Mouse (Mus musculus) forebrain, embryonic 13.5 days (tissue): ENCODE data around the gene Vamp2. TPM values are rescaled to one million over a fixed set of nuclear protein-coding genes. Genes with fewer than 3 reads are reported as not detected.

Experiments used
- ATAC-seq: fragments of 200-750 bp; cut with Nextera tagmentation; 2 replicates; pipeline ENCODE4 v1.8.0; 2017
- H3K27ac ChIP-seq: fragments of 300-500 bp; sonication (generic); 2 replicates; pipeline ENCODE4 v1.5.1; 2015; ENCODE audit warnings: inconsistent platforms, mild to moderate bottlenecking, moderate library complexity
- H3K27me3 ChIP-seq: fragments of 300-500 bp; sonication (generic); 2 replicates; pipeline ENCODE4 v1.6.1; 2015; ENCODE audit warnings: mild to moderate bottlenecking, inconsistent platforms
- H3K36me3 ChIP-seq: fragments of 300-500 bp; sonication (generic); 2 replicates; pipeline ENCODE4 v1.6.1; 2015; ENCODE audit warnings: mild to moderate bottlenecking, inconsistent platforms; ENCODE audit not compliant: poor library complexity, severe bottlenecking
- H3K4me1 ChIP-seq: fragments of 300-500 bp; sonication (generic); 2 replicates; pipeline ENCODE4 v1.6.1; 2015; ENCODE audit warnings: inconsistent platforms
- H3K4me2 ChIP-seq: fragments of 300-500 bp; sonication (generic); 2 replicates; pipeline ENCODE4 v1.6.1; 2015; ENCODE audit warnings: inconsistent platforms, mild to moderate bottlenecking, moderate library complexity
- H3K4me3 ChIP-seq: fragments of 300-500 bp; sonication (generic); 2 replicates; pipeline ENCODE4 v1.5.1; 2015; ENCODE audit warnings: mild to moderate bottlenecking, inconsistent platforms
- H3K9ac ChIP-seq: fragments of 300-500 bp; sonication (generic); 2 replicates; pipeline ENCODE4 v1.6.1; 2015; ENCODE audit warnings: mild to moderate bottlenecking, inconsistent platforms
- H3K9me3 ChIP-seq: fragments of 300-500 bp; sonication (generic); replicated peaks from 2 replicates; pipeline ENCODE4 v1.6.1; 2016; ENCODE audit warnings: inconsistent platforms
- WGBS: fragments of 180-500 bp; shearing (Covaris S2); methylation state at CpG from one replicate; pipeline ENCODE4 v1.1.7; 2015; 5-methylcytosine and 5-hydroxymethylcytosine counted together
- polyA plus RNA-seq: library from polyadenylated mRNA; unstranded; fragments of >200 nt; fragmentation: Nextera tagmentation; extraction: Ambion mirVana; gene quantifications from 2 replicates; pipeline ENCODE4 v1.2.1, GENCODE M21; 2015

The Vamp2 gene
- polyA plus RNA-seq, 1 experiment from 2014 or later = 110 TPM

- H3K4me2 ChIP-seq = peak overlapping the region; percentile 71
- peak overlapping the region; percentile 75 for H3K4me3 ChIP-seq
- no peaks in the 10 kb centered on the region for H3K9me3 ChIP-seq
- peak overlapping the region; percentile 65 for H3K27ac ChIP-seq
- WGBS = under 1% methylated on average over 31 of the region's 31 CpGs
- H3K27me3 ChIP-seq = peaks cover 24% of the 10 kb centered on the region
- H3K4me1 ChIP-seq = peaks cover 47% of the 10 kb centered on the region
- H3K36me3 ChIP-seq = no peaks in the 10 kb centered on the region
- H3K9ac ChIP-seq = peak overlapping the region; percentile 66
- peak; percentile 73 for ATAC-seq
Measured at GRCm38 (mm10) chr11:69123693-69124497, 35.6 kb downstream of the Vamp2 start.

- peaks cover 24% of the 10 kb centered on the region for H3K27me3 ChIP-seq
- peak; percentile 61 for ATAC-seq
- no peaks in the 10 kb centered on the region for H3K9me3 ChIP-seq
- H3K36me3 ChIP-seq = no peaks in the 10 kb centered on the region
- WGBS = 0% methylated on average over 3 of the region's 3 CpGs
- peak overlapping the region; percentile 71; the same call in 1 of the 2 replicates for H3K4me2 ChIP-seq
- no peak overlapping the region for H3K27ac ChIP-seq
- H3K4me1 ChIP-seq = peaks cover 41% of the 10 kb centered on the region
- no peak overlapping the region for H3K9ac ChIP-seq
- peak overlapping the region; percentile 75; the same call in 1 of the 2 replicates for H3K4me3 ChIP-seq
Measured at GRCm38 (mm10) chr11:69124498-69124847, 36.2 kb downstream of the Vamp2 start.

- Histone ChIP-seq H3K4me2 (peak overlapping the region; percentile 74), H3K4me3 (peak overlapping the region; percentile 65), H3K9ac (peak overlapping the region; percentile 65), H3K4me1 (peaks cover 33% of the 10 kb centered on the region), H3K36me3 (no peaks in the 10 kb centered on the region), H3K9me3 (no peaks in the 10 kb centered on the region), H3K27ac (no peak overlapping the region), H3K27me3 (peaks cover 25% of the 10 kb centered on the region)
- WGBS = under 1% methylated on average over 24 of the region's 24 CpGs
- peak; percentile 44 for ATAC-seq
Measured at GRCm38 (mm10) chr11:69125041-69125851, 37.0 kb downstream of the Vamp2 start.

GRCm38 (mm10) chr11:69125852-69125918 is 37.4 kb downstream of the Vamp2 start, which contains the start of gene Aloxe3:
TSS of gene Aloxe3 (plus strand) at chr11:69125896.
- Histone ChIP-seq H3K27me3 (peaks cover 20% of the 10 kb centered on the region), H3K36me3 (no peaks in the 10 kb centered on the region), H3K4me3 (peak within 1 kb of the TSS; percentile 65), H3K9me3 (no peaks in the 10 kb centered on the region), H3K9ac (peak within 1 kb of the TSS; percentile 65), H3K4me2 (peak within 1 kb of the TSS; percentile 74), H3K27ac (no peak within 1 kb of the TSS), H3K4me1 (peaks cover 30% of the 10 kb centered on the region)
- 3% methylated on average over 3 of the region's 3 CpGs for WGBS
- no peak for ATAC-seq

- Histone ChIP-seq H3K4me2 (peak overlapping the region; percentile 74), H3K9ac (peak overlapping the region; percentile 65), H3K4me3 (peak overlapping the region; percentile 65), H3K9me3 (no peaks in the 10 kb centered on the region), H3K27me3 (peaks cover 16% of the 10 kb centered on the region), H3K27ac (no peak overlapping the region), H3K4me1 (peaks cover 25% of the 10 kb centered on the region), H3K36me3 (no peaks in the 10 kb centered on the region)
- no peak for ATAC-seq
- WGBS = 8% methylated on average over 20 of the region's 20 CpGs
Measured at GRCm38 (mm10) chr11:69125919-69126705, 37.8 kb downstream of the Vamp2 start.

- WGBS = 53% methylated on average over 2 of the region's 2 CpGs
- H3K4me3 ChIP-seq = peak overlapping the region; percentile 65
- H3K9me3 ChIP-seq = no peaks in the 10 kb centered on the region
- H3K27me3 ChIP-seq = peaks cover 16% of the 10 kb centered on the region
- no peak for ATAC-seq
- H3K4me2 ChIP-seq = peak overlapping the region; percentile 74
- no peak overlapping the region for H3K27ac ChIP-seq
- peaks cover 19% of the 10 kb centered on the region for H3K4me1 ChIP-seq
- H3K9ac ChIP-seq = 0 out of 2 replicates have a peak overlapping the region, but pooled peaks have one; percentile 65
- H3K36me3 ChIP-seq = no peaks in the 10 kb centered on the region
Measured at GRCm38 (mm10) chr11:69126706-69127095, 38.4 kb downstream of the Vamp2 start.

- ATAC-seq = no peak
- Histone ChIP-seq H3K9ac (no peak overlapping the region), H3K9me3 (no peaks in the 10 kb centered on the region), H3K4me2 (no peak overlapping the region), H3K27me3 (peaks cover 16% of the 10 kb centered on the region), H3K4me1 (peaks cover 14% of the 10 kb centered on the region), H3K36me3 (no peaks in the 10 kb centered on the region), H3K27ac (no peak overlapping the region), H3K4me3 (no peak overlapping the region)
- WGBS = 78% methylated on average over 8 of the region's 8 CpGs
Measured at GRCm38 (mm10) chr11:69128426-69129122, 40.3 kb downstream of the Vamp2 start.

- H3K9ac ChIP-seq = peak overlapping the region; percentile 61
Measured at GRCm38 (mm10) chr11:69133566-69133922, 45.3 kb downstream of the Vamp2 start.

GRCm38 (mm10) chr11:69133923-69134621 is 45.8 kb downstream of the Vamp2 start:
- Histone ChIP-seq H3K36me3 (no peaks in the 10 kb centered on the region), H3K9me3 (no peaks in the 10 kb centered on the region), H3K27me3 (peaks cover 3% of the 10 kb centered on the region), H3K4me1 (peaks cover 14% of the 10 kb centered on the region; the same call in 1 of the 2 replicates), H3K4me2 (peak overlapping the region; percentile 73), H3K9ac (peak overlapping the region; percentile 61), H3K27ac (no peak overlapping the region), H3K4me3 (peak overlapping the region; percentile 47)
- ATAC-seq = peak; percentile 71
- 2% methylated on average over 34 of the region's 34 CpGs for WGBS

More at GRCm38 (mm10) chr11:69133566-69133922, 45.3 kb downstream of the Vamp2 start:
- Histone ChIP-seq H3K4me1 (peaks cover 14% of the 10 kb centered on the region; the same call in 1 of the 2 replicates), H3K27me3 (peaks cover 3% of the 10 kb centered on the region), H3K4me2 (peak overlapping the region; percentile 73), H3K4me3 (peak overlapping the region; percentile 47), H3K36me3 (no peaks in the 10 kb centered on the region), H3K9me3 (no peaks in the 10 kb centered on the region), H3K27ac (no peak overlapping the region)
- 23% methylated on average over 5 of the region's 5 CpGs for whole genome bisulfite sequencing
- ATAC-seq = no peak

- Histone ChIP-seq H3K4me1 (peaks cover 14% of the 10 kb centered on the region; the same call in 1 of the 2 replicates), H3K4me2 (peak overlapping the region; percentile 73), H3K36me3 (no peaks in the 10 kb centered on the region), H3K27ac (no peak overlapping the region), H3K9me3 (no peaks in the 10 kb centered on the region), H3K9ac (peak overlapping the region; percentile 61), H3K4me3 (peak overlapping the region; percentile 47), H3K27me3 (peaks cover 3% of the 10 kb centered on the region)
- WGBS = 18% methylated on average over 8 of the region's 8 CpGs
- ATAC-seq = peak; percentile 48; the same call in 1 of the 2 replicates
Measured at GRCm38 (mm10) chr11:69134622-69134968, 46.3 kb downstream of the Vamp2 start.

- no peak for ATAC-seq
Measured at GRCm38 (mm10) chr11:69135361-69135760, 47.1 kb downstream of the Vamp2 start.

More at GRCm38 (mm10) chr11:69135361-69135760, 47.1 kb downstream of the Vamp2 start:
- Histone ChIP-seq H3K27ac (no peak overlapping the region), H3K9me3 (no peaks in the 10 kb centered on the region), H3K27me3 (no peaks in the 10 kb centered on the region; the same call in 1 of the 2 replicates), H3K9ac (no peak overlapping the region), H3K4me1 (peaks cover 14% of the 10 kb centered on the region; the same call in 1 of the 2 replicates), H3K4me2 (no peak overlapping the region), H3K4me3 (no peak overlapping the region), H3K36me3 (no peaks in the 10 kb centered on the region)
- 88% methylated on average over 6 of the region's 6 CpGs for WGBS
